Mouse (Mus musculus): ENCODE measurements around the gene AB124611.
A peak's percentile ranks its signal among the peaks of the same experiment; 100 is the strongest.
"Not testable (repeated sequence)": the region's sequence is repeated elsewhere in the genome, so short reads cannot be mapped to it uniquely, and the experiment has no call there.

AB124611 gene

GRCm38 (mm10) chr9:21525142-21525936 lies 637 bp upstream of the AB124611 start:
- DNase-seq (ENCODE audit: low spot score) = no peak

- DNase-seq (ENCODE audit: low spot score) = no peak
Observed at GRCm38 (mm10) chr9:21526634-21526944, 613 bp downstream of the AB124611 start.

- DNase-seq (ENCODE audit: low spot score) = no peak
Observed at GRCm38 (mm10) chr9:21527100-21527801, 1.3 kb downstream of the AB124611 start.

- no peak for DNase-seq (ENCODE audit: low spot score)
Observed at GRCm38 (mm10) chr9:21527917-21528324, 1.9 kb downstream of the AB124611 start.

GRCm38 (mm10) chr9:21536501-21536900 lies 10.5 kb downstream of the AB124611 start:
- no peak for DNase-seq (ENCODE audit: low spot score)

GRCm38 (mm10) chr9:21537009-21537408 lies 11.0 kb downstream of the AB124611 start:
- DNase-seq (ENCODE audit: low spot score) = no peak

- DNase-seq (ENCODE audit: low spot score) = no peak
Observed at GRCm38 (mm10) chr9:21539981-21540753, 14.2 kb downstream of the AB124611 start.

- DNase-seq (ENCODE audit: low spot score) = not testable (repeated sequence)
Observed at GRCm38 (mm10) chr9:21542001-21542400, 16.0 kb downstream of the AB124611 start.

GRCm38 (mm10) chr9:21545351-21545915 lies 19.5 kb downstream of the AB124611 start:
- no peak for DNase-seq (ENCODE audit: low spot score)

- peak; percentile 98 for DNase-seq (ENCODE audit: low spot score)
Observed at GRCm38 (mm10) chr9:21545916-21546788, 20.2 kb downstream of the AB124611 start.

GRCm38 (mm10) chr9:21546789-21547074 lies 20.8 kb downstream of the AB124611 start, which contains the start of gene Carm1:
Gene Carm1 (plus strand): TSS chr9:21546894.
- DNase-seq (ENCODE audit: low spot score) = no peak

- DNase-seq (ENCODE audit: low spot score) = peak; percentile 70
Observed at GRCm38 (mm10) chr9:21547075-21547941, 21.3 kb downstream of the AB124611 start.

GRCm38 (mm10) chr9:21551049-21551448 lies 25.1 kb downstream of the AB124611 start:
- no peak for DNase-seq (ENCODE audit: low spot score)

GRCm38 (mm10) chr9:21553607-21554273 lies 27.8 kb downstream of the AB124611 start:
- no peak for DNase-seq (ENCODE audit: low spot score)

GRCm38 (mm10) chr9:21555198-21555742 lies 29.3 kb downstream of the AB124611 start:
- no peak for DNase-seq (ENCODE audit: low spot score)

GRCm38 (mm10) chr9:21556996-21557395 lies 31.0 kb downstream of the AB124611 start:
- DNase-seq (ENCODE audit: low spot score) = no peak

- no peak for DNase-seq (ENCODE audit: low spot score)
Observed at GRCm38 (mm10) chr9:21557556-21557955, 31.6 kb downstream of the AB124611 start.

GRCm38 (mm10) chr9:21558366-21558765 lies 32.4 kb downstream of the AB124611 start:
- DNase-seq (ENCODE audit: low spot score) = no peak

GRCm38 (mm10) chr9:21559151-21559550 lies 33.2 kb downstream of the AB124611 start:
- DNase-seq (ENCODE audit: low spot score) = no peak

- no peak for DNase-seq (ENCODE audit: low spot score)
Observed at GRCm38 (mm10) chr9:21564420-21564819, 38.4 kb downstream of the AB124611 start.
